Mouse (Mus musculus) left cerebral cortex, adult 9 months (tissue): ENCODE measurements around the gene Hmox2.
"Not testable (repeated sequence)": the region's sequence is repeated elsewhere in the genome, so short reads cannot be mapped to it uniquely, and the experiment has no call there.

Experiments
- DNase-seq, 2 experiments: peaks; one replicate each; pipeline ENCODE4 v3.0.0; 2022; ENCODE audit warnings: low spot score in 2 of 2

The Hmox2 gene

DNA sequence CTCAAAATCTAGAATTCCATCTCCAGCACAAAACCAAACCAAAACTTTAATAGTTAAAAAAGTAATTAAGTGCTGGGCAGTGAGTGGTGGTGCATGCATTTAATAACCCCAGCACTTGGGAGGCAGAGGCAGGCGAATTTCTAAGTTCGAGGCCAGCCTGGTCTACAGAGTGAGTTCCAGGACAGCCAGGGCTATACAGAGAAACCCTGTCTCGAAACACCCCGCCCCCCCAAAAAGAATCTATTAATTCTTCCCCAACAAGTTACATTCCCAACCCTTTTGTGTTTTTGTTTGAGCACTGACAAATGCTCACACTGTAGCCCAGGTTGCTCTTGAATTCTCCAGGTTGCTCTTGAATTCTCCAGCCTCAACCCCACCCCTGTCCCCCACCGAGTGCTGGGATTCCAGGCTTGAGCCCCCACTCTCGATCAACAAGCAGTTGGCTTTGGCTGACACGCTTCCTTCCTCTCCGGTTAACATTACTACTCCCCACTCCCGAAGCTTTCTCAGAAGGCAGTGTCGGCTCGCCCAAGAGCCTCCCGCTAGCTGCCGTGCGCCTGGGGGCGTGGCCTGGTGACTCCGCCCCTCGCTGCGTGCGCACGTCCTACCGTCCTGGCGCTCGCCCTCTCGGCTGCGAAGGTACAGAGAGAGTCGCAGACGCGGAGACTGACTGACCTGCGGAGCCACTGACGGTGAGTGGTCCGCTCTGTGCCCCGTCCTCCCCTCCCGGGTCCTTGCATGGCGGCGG lies at the start of gene Hmox2:
Gene Hmox2 (plus strand): TSS at position 582 of the 748 bp plus-strand sequence.
- peak; percentile 75 to 92 for DNase-seq

GRCm38 (mm10) chr16:4676836-4677235 lies 49.3 kb upstream of the Hmox2 start:
- no peak for DNase-seq

DNA sequence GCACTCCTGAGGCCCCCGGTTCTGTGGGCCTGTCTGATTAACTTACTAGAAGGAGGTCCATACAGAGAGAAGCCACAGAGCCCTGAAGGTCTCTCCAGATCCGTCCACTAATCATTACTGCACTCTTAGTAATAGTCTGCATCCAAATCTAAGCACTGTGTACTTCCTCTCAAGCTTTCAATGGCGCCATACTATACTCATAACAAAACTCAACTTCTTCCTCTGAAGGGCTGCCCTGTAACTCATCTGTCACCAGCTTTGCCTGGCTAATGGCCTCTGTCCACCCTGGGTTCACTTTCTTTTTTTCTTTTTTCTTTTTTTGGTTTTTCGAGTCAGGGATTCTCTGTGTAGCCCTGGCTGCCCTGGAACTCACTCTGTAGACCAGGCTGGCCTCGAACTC lies 48.1 kb upstream of the Hmox2 start:
- DNase-seq = no peak

- DNase-seq = peak; percentile 72 to 87
Observed at GRCm38 (mm10) chr16:4679121-4680018, 46.8 kb upstream of the Hmox2 start, which contains the start of gene Coro7. Gene Coro7 (minus strand): TSS chr16:4679777.

DNA sequence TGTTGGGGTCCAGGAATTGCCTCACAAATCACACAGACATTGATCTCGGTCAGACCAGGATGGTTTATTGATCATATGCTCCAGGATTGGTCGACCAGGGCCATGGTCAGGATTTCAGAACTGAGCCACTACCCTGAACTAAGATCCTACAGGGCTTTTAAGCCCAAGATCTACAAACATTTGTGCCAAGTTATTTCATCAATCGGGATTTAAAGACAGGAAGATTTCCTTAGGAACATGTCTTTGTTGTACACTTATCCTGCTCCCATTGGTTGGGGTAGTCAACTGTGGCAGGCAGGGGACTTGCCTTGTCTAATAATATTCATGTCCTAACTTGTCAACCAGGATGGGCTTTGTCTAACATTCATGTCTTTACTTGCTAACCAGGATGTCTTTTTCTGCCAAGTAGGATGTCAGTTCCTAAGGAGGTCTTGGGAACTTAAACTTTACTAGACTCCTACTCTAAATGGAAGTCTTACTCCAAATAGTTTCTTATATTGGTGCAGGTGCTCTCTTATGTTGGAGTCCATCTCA lies 45.2 kb upstream of the Hmox2 start:
- not testable (repeated sequence) for DNase-seq

- no peak for DNase-seq
Observed at GRCm38 (mm10) chr16:4682628-4683179, 43.5 kb upstream of the Hmox2 start.

DNA sequence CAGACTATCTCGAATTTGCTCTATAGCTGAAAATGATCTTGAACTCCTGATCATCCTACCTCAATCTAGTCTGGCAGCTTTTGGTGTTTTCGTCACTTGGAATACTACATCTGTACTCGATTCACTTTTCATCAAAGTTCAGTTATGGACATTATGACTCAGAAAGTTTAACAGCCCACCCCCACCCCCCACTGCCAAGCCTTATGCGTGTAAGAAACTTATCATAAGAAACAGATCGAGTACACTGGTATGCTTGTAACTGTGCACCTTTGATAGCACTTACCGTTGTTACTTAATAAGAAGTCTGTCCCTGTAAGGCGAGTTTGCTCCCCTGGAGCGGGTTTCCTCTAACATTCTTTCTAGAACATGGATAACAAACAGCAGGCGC lies 43.0 kb upstream of the Hmox2 start:
- DNase-seq = no peak

- DNase-seq = peak; percentile 81 to 94
Observed at GRCm38 (mm10) chr16:4683581-4684456, 42.3 kb upstream of the Hmox2 start.

GRCm38 (mm10) chr16:4684457-4684791 lies 41.7 kb upstream of the Hmox2 start:
- DNase-seq = no peak

GRCm38 (mm10) chr16:4689371-4689770 lies 36.8 kb upstream of the Hmox2 start:
- not testable (repeated sequence) for DNase-seq

DNA sequence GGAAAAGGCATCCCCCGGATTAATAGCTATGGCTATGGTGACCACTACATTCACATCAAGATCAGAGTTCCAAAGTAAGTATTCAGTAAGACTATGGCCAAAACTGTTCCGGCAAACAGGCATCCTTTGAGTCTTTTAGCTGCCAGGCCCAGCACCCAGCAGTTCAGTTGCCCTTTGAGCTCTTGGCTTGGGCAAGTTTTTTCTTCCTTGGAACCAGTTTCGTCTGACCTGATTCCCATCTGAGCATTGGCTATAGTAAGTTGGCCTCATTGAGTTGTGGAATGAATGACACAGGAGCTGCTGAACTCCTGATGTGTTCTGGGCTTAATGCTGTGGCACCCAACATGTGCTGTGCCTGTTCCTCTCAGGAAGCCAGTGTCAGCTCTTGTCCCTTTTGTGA lies 24.9 kb upstream of the Hmox2 start:
- no peak for DNase-seq

GRCm38 (mm10) chr16:4702646-4703045 lies 23.5 kb upstream of the Hmox2 start:
- DNase-seq = no peak

GRCm38 (mm10) chr16:4705541-4705940 lies 20.6 kb upstream of the Hmox2 start:
- no peak for DNase-seq

- DNase-seq = no peak
Observed at GRCm38 (mm10) chr16:4711173-4711572, 15.0 kb upstream of the Hmox2 start.

- DNase-seq = no peak
Observed at GRCm38 (mm10) chr16:4713861-4714710, 12.1 kb upstream of the Hmox2 start.

DNA sequence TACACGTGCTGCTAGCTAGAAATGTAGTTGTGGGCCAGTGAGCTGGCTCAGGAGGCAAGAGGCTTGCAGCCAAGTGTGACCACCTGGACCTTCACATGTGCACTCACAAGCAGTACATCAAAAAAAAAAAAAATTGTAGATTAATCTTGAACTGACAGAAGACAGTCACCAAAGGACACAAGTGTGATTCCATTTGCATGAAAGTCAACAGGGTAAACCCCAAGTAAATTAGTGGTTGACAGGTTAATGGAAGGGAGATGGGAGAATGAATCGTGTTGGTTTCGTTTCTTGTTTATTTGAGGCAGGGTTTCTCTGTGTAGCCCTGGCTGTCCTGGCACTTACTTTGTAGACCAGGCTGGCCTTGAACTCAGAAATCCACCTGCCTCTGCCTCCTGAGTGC lies 8.3 kb upstream of the Hmox2 start:
- no peak for DNase-seq

DNA sequence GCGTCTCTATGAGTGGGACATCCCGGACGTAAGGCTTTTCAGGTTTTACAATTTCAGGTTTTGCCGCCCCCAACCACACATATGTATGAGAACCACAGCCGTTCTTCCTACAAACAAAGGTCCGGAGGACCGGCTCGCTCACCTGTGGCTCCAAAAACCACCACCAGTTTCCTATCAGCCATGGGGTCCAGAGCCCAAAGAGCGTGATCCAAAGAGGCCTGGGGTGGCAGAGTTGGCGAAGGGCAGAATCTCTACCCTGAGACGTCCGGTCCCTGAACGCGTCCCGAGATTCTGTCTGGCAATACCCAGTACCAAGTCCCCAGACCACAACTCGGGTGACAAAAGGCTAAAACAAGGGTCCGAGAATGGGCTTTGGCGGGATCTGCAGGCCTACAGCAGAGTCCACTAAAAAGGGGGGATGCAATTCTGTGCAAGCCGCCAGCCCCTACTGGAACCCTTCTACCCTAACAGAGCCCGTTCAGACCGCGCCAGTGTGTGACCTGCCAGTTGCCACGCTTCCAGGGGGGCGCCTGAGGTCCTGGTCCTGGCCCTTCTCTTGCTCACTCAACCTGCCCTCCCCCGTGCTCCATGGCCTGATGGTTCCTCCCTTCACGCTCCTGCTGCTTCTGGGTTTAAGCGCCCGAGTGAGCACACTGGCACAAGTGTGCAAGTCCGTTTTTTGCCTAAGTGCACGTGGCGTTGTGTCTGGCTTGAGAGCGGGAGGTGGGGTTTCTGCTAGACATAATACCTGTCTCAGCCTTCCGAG lies 7.2 kb upstream of the Hmox2 start, which contains the start of gene Nmral1:
Gene Nmral1 (minus strand): TSS at position 604 of the 766 bp plus-strand sequence.
- peak in 1 of 2 experiments; percentile 58 for DNase-seq

- DNase-seq = no peak
Observed at GRCm38 (mm10) chr16:4722128-4722914, 3.8 kb upstream of the Hmox2 start.

DNA sequence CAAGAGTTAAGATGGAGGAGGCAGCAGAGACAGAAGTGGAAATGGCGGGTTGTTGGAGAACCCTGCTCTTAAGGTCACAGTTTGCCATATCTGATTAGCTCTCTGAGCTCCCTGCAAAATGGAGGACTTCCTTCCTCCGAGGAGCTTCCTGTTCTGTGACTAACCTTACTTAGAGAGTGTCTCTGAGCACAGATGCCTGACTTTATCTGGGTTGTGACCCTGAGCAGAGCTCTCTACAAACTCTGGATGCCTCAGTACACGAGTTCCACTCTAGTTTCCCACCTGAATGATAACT lies 3.3 kb upstream of the Hmox2 start:
- DNase-seq = no peak
